Mouse (Mus musculus) olfactory bulb, adult 2 months (tissue): ENCODE measurements around the gene Cmah. TPM values are rescaled to one million over a fixed set of nuclear protein-coding genes. Genes with fewer than 3 reads are reported as not detected.

ENCODE experiments used
- H3K27ac ChIP-seq: fragments of 200-500 bp; 2 replicates; pipeline ENCODE4 v1.5.1; 2012; ENCODE audit warnings: low read depth, low read length; ENCODE audit not compliant: insufficient read depth
- H3K4me1 ChIP-seq: fragments of 200-500 bp; 2 replicates; pipeline ENCODE4 v1.6.1; 2012; ENCODE audit warnings: low read length; ENCODE audit not compliant: control insufficient read depth, insufficient read depth
- H3K4me3 ChIP-seq: fragments of 200-500 bp; 2 replicates; pipeline ENCODE4 v1.5.1; 2012; ENCODE audit warnings: mild to moderate bottlenecking, low read depth, low read length, moderate library complexity; ENCODE audit not compliant: insufficient read depth
- CTCF ChIP-seq: fragments of 200-500 bp; IDR thresholded peaks from 2 replicates; pipeline ENCODE4 v1.5.1; 2012; ENCODE audit warnings: low read depth, mild to moderate bottlenecking, low read length, moderate library complexity; ENCODE audit not compliant: insufficient read depth
- POLR2A ChIP-seq: fragments of 200-500 bp; IDR thresholded peaks from 2 replicates; pipeline ENCODE4 v1.6.1; 2012; ENCODE audit warnings: mild to moderate bottlenecking, low read depth, low read length, moderate library complexity; ENCODE audit not compliant: insufficient read depth
- WGBS: fragments of 180-500 bp; shearing (Covaris S2); methylation state at CpG from one replicate; pipeline ENCODE4 v1.1.7; 2018; 5-methylcytosine and 5-hydroxymethylcytosine counted together
- polyA plus RNA-seq: library from polyadenylated mRNA; stranded (reverse); fragments of >200 nt; gene quantifications from 2 replicates; pipeline ENCODE4 v1.2.4, GENCODE M21; 2012; ENCODE audit warnings: low replicate concordance; ENCODE audit not compliant: missing spikeins, insufficient read depth, insufficient read length

Cmah gene
- not detected in 2 replicates for polyA plus RNA-seq

- TF ChIP-seq CTCF (no peak), POLR2A (no peak)
- no peaks in the 10 kb centered on the region for H3K4me1 ChIP-seq
- WGBS = 92% methylated on average over 5 of the region's 5 CpGs
- H3K27ac ChIP-seq = no peak within 1 kb of the TSS
- no peak within 1 kb of the TSS for H3K4me3 ChIP-seq
Observed at GRCm38 (mm10) chr13:24327201-24327600, at the start of gene Cmah. Gene Cmah (plus strand): TSS chr13:24327404.

GRCm38 (mm10) chr13:24279407-24279761 lies 47.8 kb upstream of the Cmah start:
- peak overlapping the region; percentile 68 for H3K4me3 ChIP-seq
- no peak overlapping the region for H3K27ac ChIP-seq
- no peak for TF ChIP-seq CTCF
- no peak for TF ChIP-seq POLR2A
- WGBS = 41% methylated on average over 11 of the region's 11 CpGs
- peaks cover 4% of the 10 kb centered on the region; the same call in 1 of the 2 replicates for H3K4me1 ChIP-seq

- 2% methylated on average over 20 of the region's 21 CpGs for WGBS
- peak overlapping the region; percentile 68 for H3K4me3 ChIP-seq
- no peak for TF ChIP-seq CTCF
- no peak for TF ChIP-seq POLR2A
- H3K27ac ChIP-seq = no peak overlapping the region
- peaks cover 4% of the 10 kb centered on the region; the same call in 1 of the 2 replicates for H3K4me1 ChIP-seq
Observed at GRCm38 (mm10) chr13:24279762-24280438, 47.3 kb upstream of the Cmah start.

GRCm38 (mm10) chr13:24280439-24281431 lies 46.5 kb upstream of the Cmah start, which contains the start of gene Carmil1:
Gene Carmil1 (minus strand): TSS chr13:24280795.
- Histone ChIP-seq H3K4me3 (peak within 1 kb of the TSS; percentile 68), H3K27ac (peak within 1 kb of the TSS; percentile 87), H3K4me1 (peaks cover 4% of the 10 kb centered on the region; the same call in 1 of the 2 replicates)
- TF ChIP-seq CTCF (peak; percentile 94), POLR2A (peak; percentile 72; the same call in 1 of the 2 replicates)
- under 1% methylated on average over 96 of the region's 96 CpGs for WGBS

- Histone ChIP-seq H3K27ac (no peak overlapping the region), H3K4me1 (no peaks in the 10 kb centered on the region), H3K4me3 (no peak overlapping the region)
- no peak for TF ChIP-seq POLR2A
- TF ChIP-seq CTCF = no peak
- WGBS = 83% methylated on average over 2 of the region's 2 CpGs
Observed at GRCm38 (mm10) chr13:24287381-24287780, 39.8 kb upstream of the Cmah start.

GRCm38 (mm10) chr13:24297252-24297651 lies 30.0 kb upstream of the Cmah start:
- no peak for TF ChIP-seq CTCF
- no peak for TF ChIP-seq POLR2A
- 16% methylated on average over 4 of the region's 4 CpGs for whole genome bisulfite sequencing
- Histone ChIP-seq H3K27ac (no peak overlapping the region), H3K4me1 (no peaks in the 10 kb centered on the region), H3K4me3 (no peak overlapping the region)

- WGBS = 84% methylated on average over 4 of the region's 4 CpGs
- no peak overlapping the region for H3K27ac ChIP-seq
- TF ChIP-seq CTCF (no peak), POLR2A (no peak)
- no peak overlapping the region for H3K4me3 ChIP-seq
- H3K4me1 ChIP-seq = no peaks in the 10 kb centered on the region
Observed at GRCm38 (mm10) chr13:24305486-24305885, 21.7 kb upstream of the Cmah start.

GRCm38 (mm10) chr13:24306248-24306647 lies 21.0 kb upstream of the Cmah start:
- Histone ChIP-seq H3K4me1 (no peaks in the 10 kb centered on the region), H3K27ac (no peak overlapping the region), H3K4me3 (no peak overlapping the region)
- TF ChIP-seq CTCF (no peak), POLR2A (no peak)
- WGBS = 63% methylated on average over 4 of the region's 4 CpGs
